Mouse (Mus musculus) thymus, adult 2 months (tissue): ENCODE measurements around the gene Hdac4.

Experiments
- CTCF ChIP-seq: fragments of 200-500 bp; IDR thresholded peaks from 2 replicates; pipeline ENCODE4 v1.5.1; 2012; ENCODE audit warnings: mild to moderate bottlenecking, control low read depth, low read length, moderate library complexity, borderline replicate concordance; ENCODE audit not compliant: control insufficient read depth, poor library complexity, insufficient read depth; ENCODE audit errors: extremely low read depth
- POLR2A ChIP-seq: fragments of 200-500 bp; IDR thresholded peaks from 2 replicates; pipeline ENCODE4 v1.6.1; 2012; ENCODE audit warnings: mild to moderate bottlenecking, low read length, control low read depth, moderate library complexity; ENCODE audit not compliant: control insufficient read depth, poor library complexity, insufficient read depth; ENCODE audit errors: extremely low read depth

GRCm38 (mm10) chr1:92168900-92169775 lies 26.4 kb downstream of the Hdac4 start:
- TF ChIP-seq CTCF: no peak
- no peak for TF ChIP-seq POLR2A
